Mouse (Mus musculus) CH12.LX (cell line): ENCODE data around the gene Nod2.

Source experiments
- CHD1 ChIP-seq: IDR thresholded peaks from 2 replicates; pipeline ENCODE4 v1.6.1; 2012; ENCODE audit warnings: low read depth, low read length, improper control_type of control experiment, inconsistent platforms
- CTCF ChIP-seq, 2 experiments: IDR thresholded peaks in 1 of 2; conservative IDR thresholded peaks in 1 of 2; 2 replicates each; pipeline ENCODE4 v1.5.1; 2011 to 2012; ENCODE audit warnings: low read depth in 2 of 2, low read length in 2 of 2, improper control_type of control experiment in 1 of 2, inconsistent platforms in 1 of 2, mild to moderate bottlenecking in 1 of 2, moderate library complexity in 1 of 2
- EP300 ChIP-seq: IDR thresholded peaks from 2 replicates; pipeline ENCODE4 v1.6.1; 2011; ENCODE audit warnings: low read length, improper control_type of control experiment
- IRF4 ChIP-seq: IDR thresholded peaks from 2 replicates; pipeline ENCODE4 v1.6.1; 2014; ENCODE audit warnings: low read depth, mild to moderate bottlenecking, inconsistent platforms, low read length, improper control_type of control experiment
- NELFE ChIP-seq: IDR thresholded peaks from 2 replicates; pipeline ENCODE4 v1.6.1; 2011; ENCODE audit warnings: low read depth, low read length, improper control_type of control experiment
- SIN3A ChIP-seq: IDR thresholded peaks from 2 replicates; pipeline ENCODE4 v1.6.1; 2012; ENCODE audit warnings: low read length, improper control_type of control experiment, inconsistent platforms
- TCF12 ChIP-seq: IDR thresholded peaks from 2 replicates; pipeline ENCODE4 v1.6.1; 2014; ENCODE audit warnings: low read depth, mild to moderate bottlenecking, inconsistent platforms, low read length, improper control_type of control experiment

DNA sequence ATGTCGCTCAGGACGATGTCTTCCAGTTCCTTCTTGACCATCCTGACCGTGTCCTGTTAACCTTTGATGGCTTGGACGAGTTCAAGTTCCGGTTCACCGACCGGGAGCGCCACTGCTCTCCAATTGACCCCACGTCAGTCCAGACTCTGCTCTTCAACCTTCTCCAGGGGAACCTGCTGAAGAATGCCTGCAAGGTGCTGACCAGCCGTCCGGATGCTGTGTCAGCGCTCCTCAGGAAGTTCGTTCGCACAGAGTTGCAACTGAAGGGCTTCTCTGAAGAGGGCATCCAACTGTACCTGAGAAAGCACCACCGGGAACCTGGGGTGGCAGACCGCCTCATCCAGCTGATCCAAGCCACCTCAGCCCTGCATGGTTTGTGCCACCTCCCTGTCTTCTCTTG, 17.0 kb downstream of the Nod2 start:
- TF ChIP-seq SIN3A (no peak), CHD1 (no peak), CTCF (conservative IDR thresholded peaks at IDR 0.05 in 1 of 2, IDR thresholded peaks at IDR 0.05 in 1 of 2; ENCODE audit: low read depth in 2 of 2, low read length in 2 of 2) (no peak), NELFE (no peak), TCF12 (no peak), IRF4 (no peak), EP300 (no peak)
